Mouse (Mus musculus): ENCODE data around the gene Lsm2.
A peak's percentile ranks its signal among the peaks of the same experiment; 100 is the strongest.
"Not testable (repeated sequence)": the region's sequence is repeated elsewhere in the genome, so short reads cannot be mapped to it uniquely, and the experiment has no call there.

The Lsm2 gene

DNA sequence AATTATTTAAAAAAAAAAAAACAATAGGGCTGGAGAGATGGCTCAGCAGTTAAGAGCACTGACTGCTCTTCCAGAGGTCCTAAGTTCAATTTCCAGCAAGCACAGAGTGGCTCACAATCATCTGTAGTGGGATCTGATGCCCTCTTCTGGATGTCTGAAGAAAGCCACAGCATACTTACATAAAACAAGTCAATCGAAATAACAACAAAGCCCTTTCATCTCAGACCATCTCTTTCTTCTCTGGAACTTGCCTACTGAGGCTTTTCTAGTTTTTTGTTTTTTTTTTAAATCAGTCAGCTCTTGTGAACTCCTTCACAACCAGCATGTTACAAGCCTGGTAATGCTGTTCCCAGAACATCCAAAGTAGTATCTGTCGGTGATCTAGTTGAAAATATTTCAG is 1.0 kb upstream of the Lsm2 start:
- DNase-seq (ENCODE audit: extremely low read depth, insufficient read length, low spot score), result peak; percentile 62

- no peak for DNase-seq (ENCODE audit: extremely low read depth, insufficient read length, low spot score)
Measured at GRCm38 (mm10) chr17:34982328-34982727, 666 bp downstream of the Lsm2 start.

GRCm38 (mm10) chr17:34984218-34984617 is 2.6 kb downstream of the Lsm2 start:
- no peak for DNase-seq (ENCODE audit: extremely low read depth, insufficient read length, low spot score)

- no peak for DNase-seq (ENCODE audit: extremely low read depth, insufficient read length, low spot score)
Measured at GRCm38 (mm10) chr17:34994751-34995150, 13.1 kb downstream of the Lsm2 start.

GRCm38 (mm10) chr17:34995192-34995591 is 13.5 kb downstream of the Lsm2 start:
- DNase-seq (ENCODE audit: extremely low read depth, insufficient read length, low spot score), result not testable (repeated sequence)

- DNase-seq (ENCODE audit: extremely low read depth, insufficient read length, low spot score), result not testable (repeated sequence)
Measured at GRCm38 (mm10) chr17:34995927-34996326, 14.3 kb downstream of the Lsm2 start.

DNA sequence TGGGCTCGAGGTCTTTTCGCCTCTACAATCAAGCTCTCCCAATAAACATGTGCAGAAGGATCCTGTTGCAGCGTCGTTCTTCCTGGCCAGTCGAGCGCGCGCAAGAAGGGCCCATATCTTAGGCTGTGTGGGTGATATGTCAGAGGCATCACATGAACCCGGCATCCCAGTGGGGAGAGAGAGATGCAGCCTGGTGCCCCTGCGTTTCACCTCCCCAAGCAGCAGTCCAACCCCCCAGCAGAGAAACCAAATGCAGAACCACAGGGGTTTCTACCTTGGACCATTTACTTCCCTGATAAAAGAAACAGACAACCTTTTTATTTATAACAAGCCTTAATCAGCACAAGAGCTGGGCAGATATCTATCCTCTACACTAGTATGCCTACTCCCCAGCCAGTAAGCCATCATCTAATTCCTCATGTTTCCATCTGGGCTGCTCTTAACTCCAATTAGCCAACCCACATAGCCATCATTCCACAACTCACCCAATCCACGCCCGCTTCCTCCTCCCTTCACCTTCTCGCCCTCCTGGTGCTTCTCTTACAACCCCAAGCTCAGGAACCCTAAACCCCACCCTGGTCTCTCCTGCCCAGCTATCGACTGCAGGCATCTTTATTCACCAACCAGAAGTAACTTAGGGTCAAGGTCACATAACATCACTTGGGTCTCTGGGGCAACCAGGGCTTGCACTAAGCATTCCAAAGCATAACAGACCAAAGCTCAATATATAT is 14.9 kb downstream of the Lsm2 start:
- no peak for DNase-seq (ENCODE audit: extremely low read depth, insufficient read length, low spot score)

DNA sequence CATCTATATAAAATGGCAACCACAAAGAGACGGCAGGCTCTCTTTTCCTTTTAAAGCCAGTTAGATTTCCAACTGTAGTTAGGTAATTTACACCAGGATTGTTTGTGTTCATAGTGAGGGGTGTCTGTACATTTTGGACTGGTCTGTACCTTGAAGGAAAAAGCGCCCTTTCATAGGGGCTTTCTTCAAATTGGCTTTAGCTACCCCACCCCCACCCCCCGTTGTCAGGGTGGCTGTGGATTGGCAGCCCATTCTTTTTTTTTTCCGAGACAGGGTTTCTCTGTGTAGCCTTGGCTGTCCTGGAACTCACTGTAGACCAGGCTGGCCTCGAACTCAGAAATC is 15.5 kb downstream of the Lsm2 start:
- no peak for DNase-seq (ENCODE audit: extremely low read depth, insufficient read length, low spot score)

DNA sequence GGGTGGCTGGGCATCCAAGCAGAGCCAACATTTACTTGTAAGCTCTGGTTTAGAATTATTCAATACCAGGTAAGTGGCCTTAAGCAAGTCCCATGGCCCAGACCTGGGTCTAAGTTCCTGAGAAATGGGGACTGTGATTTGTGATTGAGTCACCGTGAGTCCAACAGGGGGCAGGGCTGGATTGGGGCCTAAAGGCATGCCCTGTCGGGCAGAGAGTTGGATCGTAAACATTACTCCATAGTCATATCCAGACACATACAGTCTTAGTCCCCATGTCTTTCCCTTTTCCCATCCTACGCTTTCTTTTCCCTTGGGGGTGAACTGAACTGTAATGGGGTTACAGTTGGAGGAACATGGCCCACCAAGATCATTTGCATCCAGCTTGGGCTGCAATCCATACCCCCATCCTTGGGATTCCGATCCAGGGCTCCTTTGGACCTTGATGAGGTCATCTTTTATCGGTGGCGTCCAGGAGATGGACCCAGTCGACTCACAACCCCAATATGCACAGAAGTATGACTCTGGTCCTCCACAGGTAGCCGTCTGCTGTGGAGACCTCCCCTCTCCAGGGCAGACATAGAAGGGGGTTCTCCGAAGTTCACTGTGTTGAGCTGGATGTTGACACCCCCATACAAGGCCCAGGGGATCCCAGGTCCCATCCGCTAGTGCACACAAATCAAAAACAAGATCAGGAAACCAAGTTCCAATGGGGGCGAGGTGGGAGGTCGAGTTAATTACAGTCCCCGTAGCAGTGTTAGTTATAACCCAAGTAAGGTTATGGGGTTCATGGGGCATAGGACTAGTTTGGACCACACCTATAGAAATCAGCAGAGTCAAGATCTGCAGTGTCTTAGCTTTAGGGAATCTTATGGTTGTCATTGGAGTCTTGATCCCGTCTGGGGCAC is 17.1 kb downstream of the Lsm2 start:
- no peak for DNase-seq (ENCODE audit: extremely low read depth, insufficient read length, low spot score)

DNA sequence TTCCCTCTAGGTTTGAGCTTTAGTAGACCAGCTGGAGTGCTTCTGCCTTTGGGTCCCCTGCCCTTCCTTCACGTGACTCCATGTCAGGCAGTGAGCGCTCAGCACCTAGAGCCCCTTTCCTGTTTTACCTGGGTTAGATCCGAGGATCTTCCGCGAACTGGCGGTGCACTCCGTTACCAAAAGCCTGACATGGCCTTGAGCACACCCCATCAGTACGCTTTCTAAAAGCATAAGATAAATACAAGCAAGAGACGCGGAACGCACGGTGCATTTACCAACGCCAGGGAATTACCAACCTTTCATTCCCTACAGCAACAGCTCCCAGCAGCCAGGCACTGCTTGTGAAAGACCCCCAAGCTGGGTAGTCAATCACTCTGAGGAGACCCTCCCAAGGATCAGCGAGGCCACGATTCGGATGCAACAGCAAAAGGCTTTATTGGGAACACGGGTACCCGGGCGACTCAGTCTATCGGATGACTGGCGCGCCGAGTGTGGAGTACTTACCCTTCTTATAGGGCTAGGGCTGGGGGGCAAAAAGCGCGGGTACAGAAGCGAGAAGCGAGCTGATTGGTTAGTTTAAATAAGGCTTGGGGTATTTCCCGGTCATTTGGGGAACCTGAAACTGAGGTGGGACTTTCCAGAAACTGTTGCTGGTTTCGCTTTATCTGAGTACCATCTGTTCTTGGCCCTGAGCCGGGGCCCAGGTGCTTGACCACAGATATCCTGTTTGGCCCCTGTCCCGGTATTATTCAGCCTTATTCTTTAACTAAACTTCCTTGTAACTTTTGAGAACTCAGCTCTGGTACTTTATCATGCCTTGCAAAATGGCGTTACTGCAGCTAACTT is 18.4 kb downstream of the Lsm2 start:
- DNase-seq (ENCODE audit: extremely low read depth, insufficient read length, low spot score), result peak; percentile 70

- peak; percentile 96 for DNase-seq (ENCODE audit: extremely low read depth, insufficient read length, low spot score)
Measured at GRCm38 (mm10) chr17:35000717-35001451, 19.2 kb downstream of the Lsm2 start, which contains the start of gene Vars. Vars (plus strand) TSS chr17:35000987.

GRCm38 (mm10) chr17:35001452-35002152 is 19.9 kb downstream of the Lsm2 start:
- DNase-seq (ENCODE audit: extremely low read depth, insufficient read length, low spot score), result no peak

- DNase-seq (ENCODE audit: extremely low read depth, insufficient read length, low spot score), result peak; percentile 46
Measured at GRCm38 (mm10) chr17:35002153-35002865, 20.6 kb downstream of the Lsm2 start.

DNA sequence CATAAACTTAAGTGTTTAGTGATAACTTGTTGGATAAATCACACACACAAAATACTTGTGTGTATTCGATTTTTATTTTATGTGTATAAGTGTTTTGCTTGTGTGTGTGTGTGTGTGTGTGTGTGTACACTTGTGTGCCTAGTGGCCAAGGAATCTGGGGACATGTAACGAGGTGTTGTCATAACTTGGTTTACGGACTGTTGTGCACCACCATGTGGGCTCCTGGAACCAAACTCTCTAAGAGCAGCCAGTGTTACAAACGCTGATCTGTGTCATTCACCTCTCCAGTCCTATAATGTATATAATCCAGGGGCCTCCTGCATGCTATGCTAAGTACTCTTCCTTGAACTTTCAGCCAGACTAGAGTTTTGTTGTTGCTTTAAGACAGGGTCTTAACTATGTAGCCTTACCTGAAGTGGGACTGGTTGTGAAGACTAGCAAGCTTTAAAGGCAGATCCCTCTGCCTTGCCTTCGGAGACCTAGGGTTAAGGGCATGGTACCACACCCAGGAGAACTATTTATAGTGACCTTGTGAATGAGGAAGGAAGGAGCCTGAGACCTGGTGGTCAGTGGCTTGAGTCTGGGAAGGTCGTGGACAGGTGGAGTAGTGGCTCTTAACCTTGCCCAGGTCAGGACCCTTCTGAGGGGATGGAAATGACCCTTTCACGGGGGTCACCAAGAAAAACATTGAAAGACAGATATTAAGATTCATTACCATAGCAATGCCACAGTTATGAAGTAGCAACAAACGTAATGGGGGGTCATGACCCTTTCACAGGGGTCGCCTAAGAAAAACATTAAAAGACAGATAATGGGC is 21.6 kb downstream of the Lsm2 start:
- DNase-seq (ENCODE audit: extremely low read depth, insufficient read length, low spot score), result no peak

DNA sequence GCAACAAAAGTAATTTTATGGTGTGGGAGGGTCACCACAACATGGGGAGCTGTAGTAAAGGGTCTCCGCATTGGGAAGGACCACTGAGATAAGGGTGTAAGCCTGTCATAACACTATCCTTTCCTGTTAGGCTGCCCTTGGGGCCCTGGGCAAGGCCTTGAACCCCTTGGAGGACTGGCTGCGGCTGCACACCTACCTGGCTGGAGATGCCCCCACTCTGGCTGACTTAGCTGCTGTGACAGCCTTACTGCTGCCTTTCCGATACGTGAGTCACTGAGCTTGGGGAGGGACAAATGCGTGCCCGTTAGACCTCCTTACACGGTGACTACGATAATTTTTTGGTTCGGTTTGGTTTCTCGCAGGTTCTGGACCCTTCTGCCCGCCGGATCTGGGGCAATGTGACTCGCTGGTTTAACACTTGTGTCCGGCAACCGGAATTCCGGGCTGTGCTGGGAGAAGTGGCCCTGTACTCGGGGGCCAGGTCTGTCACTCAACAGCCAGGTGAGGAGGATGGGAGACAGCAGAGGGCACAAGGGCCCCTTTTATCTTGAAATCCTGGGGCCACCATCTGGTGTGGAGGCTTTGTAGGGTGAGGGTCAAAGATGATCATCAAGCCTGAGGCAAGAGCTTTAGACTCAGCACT is 22.5 kb downstream of the Lsm2 start:
- DNase-seq (ENCODE audit: extremely low read depth, insufficient read length, low spot score), result no peak

DNA sequence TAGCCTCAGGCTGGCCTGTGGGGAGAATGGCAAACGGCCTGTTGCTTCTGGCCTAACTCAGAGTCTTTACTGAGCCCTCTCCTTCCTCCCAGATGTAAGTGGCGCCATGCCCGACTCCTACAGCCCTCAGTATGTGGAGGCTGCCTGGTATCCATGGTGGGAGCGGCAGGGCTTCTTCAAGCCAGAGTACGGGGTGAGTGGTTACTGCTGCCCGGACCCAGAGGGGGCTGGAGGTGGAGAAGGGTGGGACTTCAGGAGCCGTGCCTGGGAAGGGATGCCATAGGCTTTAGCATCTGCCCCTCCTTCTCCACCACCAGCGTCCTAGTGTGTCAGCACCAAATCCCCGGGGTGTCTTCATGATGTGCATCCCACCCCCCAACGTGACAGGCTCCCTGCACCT is 23.5 kb downstream of the Lsm2 start:
- no peak for DNase-seq (ENCODE audit: extremely low read depth, insufficient read length, low spot score)

DNA sequence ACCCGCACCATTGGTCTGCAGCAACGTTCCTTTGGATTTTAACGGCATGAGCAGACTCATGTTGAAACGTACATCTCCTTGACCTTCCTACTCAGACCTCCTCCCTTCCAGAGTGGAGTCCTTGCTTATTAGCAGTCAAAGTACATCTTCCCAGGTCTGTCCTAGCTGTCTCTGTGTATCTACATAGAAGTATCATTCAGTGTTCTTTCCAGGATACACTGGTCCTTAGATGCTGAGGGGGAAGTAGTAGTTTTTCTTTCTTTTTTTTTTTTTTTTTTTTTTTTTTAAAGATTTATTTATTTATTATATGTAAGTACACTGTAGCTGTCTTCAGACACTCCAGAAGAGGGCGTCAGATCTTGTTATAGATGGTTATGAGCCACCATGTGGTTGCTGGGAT is 24.2 kb downstream of the Lsm2 start:
- DNase-seq (ENCODE audit: extremely low read depth, insufficient read length, low spot score), result not testable (repeated sequence)
